Mouse (Mus musculus) embryonic facial prominence, embryonic 15.5 days (tissue): Measurements from ENCODE around the gene Vmn2r38. TPM values are rescaled to one million over a fixed set of nuclear protein-coding genes. Genes with fewer than 3 reads are reported as not detected.
"Not testable (repeated sequence)": the region's sequence is repeated elsewhere in the genome, so short reads cannot be mapped to it uniquely, and the experiment has no call there.

Experiments used
- ATAC-seq: fragments of 200-750 bp; cut with Nextera tagmentation; 2 replicates; pipeline ENCODE4 v1.8.0; 2017; ENCODE audit warnings: low read depth, moderate TSS enrichment; ENCODE audit not compliant: insufficient number of reproducible peaks, low FRiP score, low TSS enrichment
- H3K27ac ChIP-seq: fragments of 300-500 bp; sonication (generic); replicated peaks from 2 replicates; pipeline ENCODE4 v1.5.1; 2015; ENCODE audit warnings: mild to moderate bottlenecking, inconsistent platforms
- H3K27me3 ChIP-seq: fragments of 300-500 bp; sonication (generic); 2 replicates; pipeline ENCODE4 v1.6.1; 2015; ENCODE audit warnings: inconsistent platforms
- H3K36me3 ChIP-seq: fragments of 300-500 bp; sonication (generic); 2 replicates; pipeline ENCODE4 v1.6.1; 2015; ENCODE audit warnings: mild to moderate bottlenecking, inconsistent platforms
- H3K4me1 ChIP-seq: fragments of 300-500 bp; sonication (generic); 2 replicates; pipeline ENCODE4 v1.6.1; 2015; ENCODE audit warnings: inconsistent platforms
- H3K4me2 ChIP-seq: fragments of 300-500 bp; sonication (generic); replicated peaks from 2 replicates; pipeline ENCODE4 v1.6.1; 2015; ENCODE audit warnings: mild to moderate bottlenecking, inconsistent platforms
- H3K4me3 ChIP-seq: fragments of 300-500 bp; sonication (generic); replicated peaks from 2 replicates; pipeline ENCODE4 v1.5.1; 2015; ENCODE audit warnings: mild to moderate bottlenecking, inconsistent platforms
- H3K9ac ChIP-seq: fragments of 300-500 bp; sonication (generic); 2 replicates; pipeline ENCODE4 v1.6.1; 2015; ENCODE audit warnings: inconsistent platforms
- H3K9me3 ChIP-seq: fragments of 300-500 bp; sonication (generic); replicated peaks from 2 replicates; pipeline ENCODE4 v1.6.1; 2016; ENCODE audit warnings: inconsistent platforms
- WGBS: fragments of 180-500 bp; shearing (Covaris S2); methylation state at CpG from one replicate; pipeline ENCODE4 v1.1.7; 2015; 5-methylcytosine and 5-hydroxymethylcytosine counted together
- polyA plus RNA-seq: library from polyadenylated mRNA; unstranded; fragments of >200 nt; fragmentation: Nextera tagmentation; extraction: Ambion mirVana; gene quantifications from 2 replicates; pipeline ENCODE4 v1.2.1, GENCODE M21; 2015

Gene Vmn2r38
- polyA plus RNA-seq: not detected in 2 replicates

GRCm38 (mm10) chr7:9097781-9098180, at the start of gene Vmn2r38:
Gene Vmn2r38, minus strand, starts transcription at chr7:9097881.
- not testable (repeated sequence) for H3K4me2 ChIP-seq, H3K9ac ChIP-seq, ATAC-seq, H3K36me3 ChIP-seq, H3K9me3 ChIP-seq, H3K27me3 ChIP-seq, H3K4me3 ChIP-seq, H3K4me1 ChIP-seq, H3K27ac ChIP-seq

- WGBS: 77% methylated on average over 4 of the region's 4 CpGs
- ATAC-seq, H3K4me1 ChIP-seq, H3K4me2 ChIP-seq, H3K27me3 ChIP-seq, H3K4me3 ChIP-seq, H3K27ac ChIP-seq, H3K9me3 ChIP-seq, H3K36me3 ChIP-seq, H3K9ac ChIP-seq: not testable (repeated sequence)
Measured at GRCm38 (mm10) chr7:9065353-9065752, 32.3 kb downstream of the Vmn2r38 start.

GRCm38 (mm10) chr7:9030698-9031097, 67.0 kb downstream of the Vmn2r38 start, which contains the start of gene Vmn2r39:
Gene Vmn2r39, minus strand, starts transcription at chr7:9030798.
- H3K27me3 ChIP-seq, H3K4me3 ChIP-seq, H3K4me1 ChIP-seq, H3K4me2 ChIP-seq, ATAC-seq, H3K36me3 ChIP-seq, H3K9ac ChIP-seq, H3K27ac ChIP-seq, H3K9me3 ChIP-seq: not testable (repeated sequence)

Other genes starting within 250 kb of the Vmn2r38 start
- gene Vmn2r40, start 166.4 kb downstream of the Vmn2r38 start, polyA plus RNA-seq: not detected in 2 replicates
- gene Vmn2r39, start 67.1 kb downstream of the Vmn2r38 start, polyA plus RNA-seq: not detected in 2 replicates
- gene Vmn2r37, start 125.8 kb upstream of the Vmn2r38 start, polyA plus RNA-seq: not detected in 2 replicates